Mouse (Mus musculus) limb, embryonic 11.5 days (tissue): Measurements from ENCODE around the gene Nif3l1. TPM values are rescaled to one million over a fixed set of nuclear protein-coding genes. Genes with fewer than 3 reads are reported as not detected.

ENCODE experiments used
- ATAC-seq: fragments of 200-750 bp; cut with Nextera tagmentation; 2 replicates; pipeline ENCODE4 v1.8.0; 2017; ENCODE audit warnings: low read depth; ENCODE audit not compliant: insufficient number of reproducible peaks, low FRiP score, low TSS enrichment
- DNase-seq: peaks from one replicate; pipeline ENCODE4 v3.0.0-alpha.2; 2015; ENCODE audit warnings: low spot score
- H3K27ac ChIP-seq: fragments of 300-500 bp; sonication (generic); replicated peaks from 2 replicates; pipeline ENCODE4 v1.5.1; 2014; ENCODE audit warnings: low read depth, mild to moderate bottlenecking, low read length
- H3K27me3 ChIP-seq: fragments of 300-500 bp; sonication (generic); 2 replicates; pipeline ENCODE4 v1.6.1; 2014; ENCODE audit warnings: mild to moderate bottlenecking, low read length, mixed read lengths; ENCODE audit not compliant: control insufficient read depth, insufficient read depth
- H3K36me3 ChIP-seq: fragments of 300-500 bp; sonication (generic); 2 replicates; pipeline ENCODE4 v1.6.1; 2014; ENCODE audit warnings: mild to moderate bottlenecking, low read length, moderate library complexity, mixed read lengths; ENCODE audit not compliant: control insufficient read depth, insufficient read depth
- H3K4me1 ChIP-seq: fragments of 300-500 bp; sonication (generic); 2 replicates; pipeline ENCODE4 v1.6.1; 2014; ENCODE audit warnings: low read length, mixed read lengths; ENCODE audit not compliant: control insufficient read depth, insufficient read depth
- H3K4me2 ChIP-seq: fragments of 300-500 bp; sonication (generic); 2 replicates; pipeline ENCODE4 v1.6.1; 2014; ENCODE audit warnings: low read depth, mild to moderate bottlenecking, moderate library complexity; ENCODE audit not compliant: severe bottlenecking
- H3K4me3 ChIP-seq: fragments of 300-500 bp; sonication (generic); 2 replicates; pipeline ENCODE4 v1.5.1; 2014; ENCODE audit warnings: low read depth, low read length
- H3K9ac ChIP-seq: fragments of 300-500 bp; sonication (generic); 2 replicates; pipeline ENCODE4 v1.6.1; 2014; ENCODE audit warnings: mild to moderate bottlenecking, low read length
- H3K9me3 ChIP-seq: fragments of 300-500 bp; sonication (generic); 2 replicates; pipeline ENCODE4 v1.6.1; 2016; ENCODE audit warnings: low read length; ENCODE audit not compliant: control insufficient read depth
- WGBS: fragments of 180-500 bp; shearing (Covaris S2); extraction: QIAGEN DNeasy Blood & Tissue Kit; methylation state at CpG from one replicate; pipeline ENCODE4 v1.1.7; 2014; 5-methylcytosine and 5-hydroxymethylcytosine counted together
- polyA plus RNA-seq: library from polyadenylated mRNA; unstranded; fragments of >200 nt; fragmentation: Nextera tagmentation; extraction: Ambion mirVana; gene quantifications from 2 replicates; pipeline ENCODE4 v1.2.1, GENCODE M21; 2014

Gene Nif3l1
- polyA plus RNA-seq, 1 experiment from 2014 or later = 68.4 TPM

GRCm38 (mm10) chr1:58409553-58410197 lies 35.3 kb upstream of the Nif3l1 start:
- H3K27ac ChIP-seq = no peak overlapping the region
- peaks cover 32% of the 10 kb centered on the region for H3K36me3 ChIP-seq
- DNase-seq (no peak), ATAC-seq (no peak)
- whole genome bisulfite sequencing = 87% methylated on average over 5 of the region's 5 CpGs
- H3K4me1 ChIP-seq = no peaks in the 10 kb centered on the region
- H3K9me3 ChIP-seq = no peaks in the 10 kb centered on the region
- H3K9ac ChIP-seq = no peak overlapping the region
- no peaks in the 10 kb centered on the region for H3K27me3 ChIP-seq
- H3K4me3 ChIP-seq = no peak overlapping the region
- no peak overlapping the region for H3K4me2 ChIP-seq

GRCm38 (mm10) chr1:58410198-58410588 lies 34.8 kb upstream of the Nif3l1 start:
- Histone ChIP-seq H3K9ac (no peak overlapping the region), H3K9me3 (no peaks in the 10 kb centered on the region), H3K4me1 (no peaks in the 10 kb centered on the region), H3K27ac (no peak overlapping the region), H3K36me3 (peaks cover 32% of the 10 kb centered on the region), H3K27me3 (no peaks in the 10 kb centered on the region), H3K4me3 (no peak overlapping the region), H3K4me2 (no peak overlapping the region)
- DNase-seq (no peak), ATAC-seq (no peak)
- WGBS = 88% methylated on average over 3 of the region's 3 CpGs

- peaks cover 32% of the 10 kb centered on the region for H3K36me3 ChIP-seq
- no peak for DNase-seq
- H3K9ac ChIP-seq = no peak overlapping the region
- no peak for ATAC-seq
- no peaks in the 10 kb centered on the region for H3K9me3 ChIP-seq
- no peak overlapping the region for H3K4me3 ChIP-seq
- WGBS = 88% methylated on average over 7 of the region's 7 CpGs
- no peaks in the 10 kb centered on the region for H3K4me1 ChIP-seq
- no peak overlapping the region for H3K27ac ChIP-seq
- no peak overlapping the region for H3K4me2 ChIP-seq
- no peaks in the 10 kb centered on the region for H3K27me3 ChIP-seq
These were observed 34.2 kb upstream of the Nif3l1 start for GRCm38 (mm10) chr1:58410776-58411175.

- 46% methylated on average over 1 of the region's 1 CpGs for WGBS
- no peaks in the 10 kb centered on the region for H3K4me1 ChIP-seq
- peaks cover 46% of the 10 kb centered on the region for H3K36me3 ChIP-seq
- H3K4me2 ChIP-seq = no peak overlapping the region
- H3K27ac ChIP-seq = no peak overlapping the region
- no peak overlapping the region for H3K4me3 ChIP-seq
- DNase-seq (no peak), ATAC-seq (no peak)
- no peaks in the 10 kb centered on the region for H3K27me3 ChIP-seq
- no peaks in the 10 kb centered on the region for H3K9me3 ChIP-seq
- no peak overlapping the region for H3K9ac ChIP-seq
These were observed 29.5 kb upstream of the Nif3l1 start for GRCm38 (mm10) chr1:58415442-58415841.

- 92% methylated on average over 2 of the region's 2 CpGs for WGBS
- 0 out of 2 replicates have a peak, but pooled peaks cover 2% of the 10 kb centered on the region for H3K4me1 ChIP-seq
- H3K9me3 ChIP-seq = no peaks in the 10 kb centered on the region
- no peak for ATAC-seq
- H3K9ac ChIP-seq = no peak overlapping the region
- no peak for DNase-seq
- no peaks in the 10 kb centered on the region for H3K27me3 ChIP-seq
- H3K36me3 ChIP-seq = peaks cover 48% of the 10 kb centered on the region
- no peak overlapping the region for H3K27ac ChIP-seq
- no peak overlapping the region for H3K4me2 ChIP-seq
- no peak overlapping the region for H3K4me3 ChIP-seq
These were observed 28.9 kb upstream of the Nif3l1 start for GRCm38 (mm10) chr1:58416048-58416447.

- peaks cover 27% of the 10 kb centered on the region for H3K36me3 ChIP-seq
- no peak for ATAC-seq
- 94% methylated on average over 10 of the region's 10 CpGs for WGBS
These were observed 24.9 kb upstream of the Nif3l1 start for GRCm38 (mm10) chr1:58420032-58420431.

GRCm38 (mm10) chr1:58420961-58421360 lies 24.0 kb upstream of the Nif3l1 start:
- no peaks in the 10 kb centered on the region for H3K9me3 ChIP-seq
- WGBS = 81% methylated on average over 7 of the region's 7 CpGs
- no peak overlapping the region for H3K9ac ChIP-seq
- peaks cover 26% of the 10 kb centered on the region for H3K36me3 ChIP-seq
- H3K4me2 ChIP-seq = no peak overlapping the region
- H3K27ac ChIP-seq = no peak overlapping the region
- no peak overlapping the region for H3K4me3 ChIP-seq
- 0 out of 2 replicates have a peak, but pooled peaks cover 4% of the 10 kb centered on the region for H3K4me1 ChIP-seq
- ATAC-seq (no peak), DNase-seq (no peak)
- no peaks in the 10 kb centered on the region for H3K27me3 ChIP-seq

More at GRCm38 (mm10) chr1:58420032-58420431, 24.9 kb upstream of the Nif3l1 start:
- DNase-seq = no peak
- Histone ChIP-seq H3K4me2 (no peak overlapping the region), H3K9me3 (no peaks in the 10 kb centered on the region), H3K27ac (no peak overlapping the region), H3K4me3 (no peak overlapping the region), H3K4me1 (0 out of 2 replicates have a peak, but pooled peaks cover 4% of the 10 kb centered on the region), H3K9ac (no peak overlapping the region), H3K27me3 (no peaks in the 10 kb centered on the region)

GRCm38 (mm10) chr1:58422879-58423278 lies 22.1 kb upstream of the Nif3l1 start:
- 12% methylated on average over 13 of the region's 13 CpGs for WGBS

More at GRCm38 (mm10) chr1:58422879-58423278, 22.1 kb upstream of the Nif3l1 start:
- Histone ChIP-seq H3K4me2 (peak overlapping the region; percentile 52), H3K9me3 (no peaks in the 10 kb centered on the region), H3K4me3 (peak overlapping the region; percentile 91), H3K9ac (peak overlapping the region; percentile 99), H3K27ac (peak overlapping the region; percentile 92; the same call in 1 of the 2 replicates), H3K4me1 (0 out of 2 replicates have a peak, but pooled peaks cover 4% of the 10 kb centered on the region), H3K27me3 (no peaks in the 10 kb centered on the region), H3K36me3 (peaks cover 20% of the 10 kb centered on the region)
- ATAC-seq (no peak), DNase-seq (peak; percentile 36)
